Mouse (Mus musculus): ENCODE data around the gene Usp12. TPM values are rescaled to one million over a fixed set of nuclear protein-coding genes. Genes with fewer than 3 reads are reported as not detected.
"Not testable (repeated sequence)": the region's sequence is repeated elsewhere in the genome, so short reads cannot be mapped to it uniquely, and the experiment has no call there.

The Usp12 gene
- polyA plus RNA-seq, 1 experiment, result 26.5 TPM

DNA sequence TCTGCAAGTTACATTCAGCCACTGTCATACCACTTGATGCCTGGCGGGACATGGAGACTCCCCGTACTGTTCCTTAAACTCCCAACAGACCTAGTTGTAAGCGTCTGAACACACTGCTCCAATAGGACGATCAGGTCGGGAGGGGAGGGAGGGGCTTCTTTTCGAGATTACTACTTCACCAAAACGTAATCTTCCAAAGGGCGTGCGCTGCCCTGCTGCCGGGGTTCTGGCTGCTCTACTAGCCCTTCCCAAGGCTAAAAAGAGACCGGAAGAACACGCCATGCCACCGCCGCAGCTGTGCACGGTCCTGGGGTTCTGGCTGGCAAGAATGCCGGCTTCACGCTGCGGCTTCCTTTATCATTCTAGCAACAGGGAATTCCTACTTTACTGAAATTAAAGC lies 58.5 kb downstream of the Usp12 start:
- Histone ChIP-seq H3K27ac (ENCODE audit: insufficient read depth, low read length) (no peak overlapping the region), H3K4me3 (replicated peaks; ENCODE audit: insufficient read depth, low read depth, low read length) (no peak overlapping the region), H3K27me3 (ENCODE audit: control insufficient read depth, insufficient read depth, low read length) (no peaks in the 10 kb centered on the region), H3K4me1 (ENCODE audit: control insufficient read depth, insufficient read depth, low read length) (no peaks in the 10 kb centered on the region)
- no peak for DNase-seq
- TF ChIP-seq POLR2A (IDR thresholded peaks at IDR 0.05; ENCODE audit: borderline replicate concordance, insufficient read depth, low read length), result no peak
- TF ChIP-seq CTCF (IDR thresholded peaks at IDR 0.05; ENCODE audit: borderline replicate concordance, insufficient read depth, low read depth, low read length), result no peak
- 82% methylated on average over 18 of the region's 18 CpGs for WGBS

DNA sequence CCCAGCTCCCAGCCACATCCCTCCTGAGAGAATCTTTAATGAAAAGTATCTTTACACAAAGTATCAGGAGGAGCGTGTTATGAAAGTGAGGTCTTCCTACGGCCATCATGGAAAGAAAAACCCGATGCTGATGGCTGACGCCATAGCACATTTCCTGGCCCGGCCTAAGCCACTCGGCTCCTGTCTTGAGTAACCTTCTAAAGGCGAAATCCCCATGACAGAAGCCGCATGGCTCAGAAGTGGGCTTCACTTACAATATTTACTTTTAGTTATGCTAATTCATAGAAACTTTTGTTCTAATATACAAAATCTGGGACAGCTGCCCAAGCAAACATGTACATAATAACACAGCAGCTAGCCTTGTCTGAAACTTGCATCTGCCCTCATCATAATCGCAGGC lies 59.8 kb downstream of the Usp12 start:
- not testable (repeated sequence) for H3K27ac ChIP-seq (ENCODE audit: insufficient read depth, low read length); DNase-seq; H3K4me3 ChIP-seq (replicated peaks; ENCODE audit: insufficient read depth, low read depth, low read length); H3K4me1 ChIP-seq (ENCODE audit: control insufficient read depth, insufficient read depth, low read length); H3K27me3 ChIP-seq (ENCODE audit: control insufficient read depth, insufficient read depth, low read length)
- WGBS, result 75% methylated on average over 1 of the region's 9 CpGs

DNA sequence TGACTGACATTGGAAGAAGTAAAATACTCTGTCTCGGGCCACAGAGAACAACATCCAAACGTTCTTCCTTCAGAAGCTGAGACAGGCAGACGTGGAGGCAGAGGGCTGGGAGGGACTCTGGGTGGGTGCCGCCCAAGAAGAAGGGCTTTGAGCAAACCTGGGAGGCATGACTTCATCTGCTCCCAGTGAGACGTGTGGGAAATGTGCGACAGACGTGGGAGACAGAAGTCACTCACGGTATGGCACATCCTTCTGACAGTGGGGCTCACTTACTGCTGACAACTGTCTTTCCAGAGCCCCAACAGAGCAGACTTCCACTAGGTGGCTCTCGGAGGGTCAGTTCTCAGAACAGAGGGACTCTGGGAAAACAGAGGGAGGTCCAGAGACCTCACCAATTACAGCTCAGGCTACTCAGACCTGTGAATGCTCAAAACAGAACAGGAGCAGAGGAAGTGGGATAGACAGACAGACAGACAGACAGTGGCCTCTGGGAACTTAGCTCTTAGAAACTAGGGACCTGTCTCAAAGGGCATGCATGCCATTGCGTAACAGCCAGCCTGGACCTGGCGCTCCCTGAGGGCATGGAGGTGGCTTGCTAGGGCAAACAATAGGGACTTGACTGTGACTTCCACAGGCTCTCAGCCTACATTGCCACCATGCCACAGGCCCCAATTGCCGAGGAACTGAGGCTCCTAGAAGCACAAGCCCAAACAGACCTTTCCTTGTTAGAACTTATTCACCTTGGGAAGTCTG lies 60.7 kb downstream of the Usp12 start:
- H3K4me1 ChIP-seq (ENCODE audit: control insufficient read depth, insufficient read depth, low read length), result no peaks in the 10 kb centered on the region
- no peak for TF ChIP-seq CTCF (IDR thresholded peaks at IDR 0.05; ENCODE audit: borderline replicate concordance, insufficient read depth, low read depth, low read length)
- TF ChIP-seq POLR2A (IDR thresholded peaks at IDR 0.05; ENCODE audit: borderline replicate concordance, insufficient read depth, low read length), result no peak
- WGBS, result 64% methylated on average over 12 of the region's 12 CpGs
- H3K4me3 ChIP-seq (replicated peaks; ENCODE audit: insufficient read depth, low read depth, low read length), result no peak overlapping the region
- H3K27ac ChIP-seq (ENCODE audit: insufficient read depth, low read length), result no peak overlapping the region
- DNase-seq, result no peak
- H3K27me3 ChIP-seq (ENCODE audit: control insufficient read depth, insufficient read depth, low read length), result no peaks in the 10 kb centered on the region

- H3K27me3 ChIP-seq (ENCODE audit: control insufficient read depth, insufficient read depth, low read length), result no peaks in the 10 kb centered on the region
- no peaks in the 10 kb centered on the region for H3K4me1 ChIP-seq (ENCODE audit: control insufficient read depth, insufficient read depth, low read length)
- H3K27ac ChIP-seq (ENCODE audit: insufficient read depth, low read length), result no peak overlapping the region
- H3K4me3 ChIP-seq (replicated peaks; ENCODE audit: insufficient read depth, low read depth, low read length), result no peak overlapping the region
- DNase-seq, result no peak
- WGBS, result 86% methylated on average over 7 of the region's 7 CpGs
- TF ChIP-seq POLR2A (IDR thresholded peaks at IDR 0.05; ENCODE audit: borderline replicate concordance, insufficient read depth, low read length), result no peak
- no peak for TF ChIP-seq CTCF (IDR thresholded peaks at IDR 0.05; ENCODE audit: borderline replicate concordance, insufficient read depth, low read depth, low read length)
Observed at GRCm38 (mm10) chr5:146733372-146733771, 61.4 kb downstream of the Usp12 start.

- Histone ChIP-seq H3K4me1 (ENCODE audit: control insufficient read depth, insufficient read depth, low read length) (peaks cover 7% of the 10 kb centered on the region), H3K27ac (ENCODE audit: insufficient read depth, low read length) (no peak overlapping the region), H3K27me3 (ENCODE audit: control insufficient read depth, insufficient read depth, low read length) (no peaks in the 10 kb centered on the region), H3K4me3 (replicated peaks; ENCODE audit: insufficient read depth, low read depth, low read length) (no peak overlapping the region)
- no peak for TF ChIP-seq CTCF (IDR thresholded peaks at IDR 0.05; ENCODE audit: borderline replicate concordance, insufficient read depth, low read depth, low read length)
- WGBS, result 66% methylated on average over 4 of the region's 4 CpGs
- DNase-seq, result no peak
Observed at GRCm38 (mm10) chr5:146727006-146727405, 67.8 kb downstream of the Usp12 start.

- Histone ChIP-seq H3K4me3 (replicated peaks; ENCODE audit: insufficient read depth, low read depth, low read length) (no peak overlapping the region), H3K27ac (ENCODE audit: insufficient read depth, low read length) (no peak overlapping the region), H3K4me1 (ENCODE audit: control insufficient read depth, insufficient read depth, low read length) (peaks cover 12% of the 10 kb centered on the region), H3K27me3 (ENCODE audit: control insufficient read depth, insufficient read depth, low read length) (no peaks in the 10 kb centered on the region)
- TF ChIP-seq POLR2A (IDR thresholded peaks at IDR 0.05; ENCODE audit: borderline replicate concordance, insufficient read depth, low read length) (no peak), CTCF (IDR thresholded peaks at IDR 0.05; ENCODE audit: borderline replicate concordance, insufficient read depth, low read depth, low read length) (no peak)
- DNase-seq, result no peak
- 63% methylated on average over 3 of the region's 3 CpGs for WGBS
Observed at GRCm38 (mm10) chr5:146724956-146725355, 69.8 kb downstream of the Usp12 start.

DNA sequence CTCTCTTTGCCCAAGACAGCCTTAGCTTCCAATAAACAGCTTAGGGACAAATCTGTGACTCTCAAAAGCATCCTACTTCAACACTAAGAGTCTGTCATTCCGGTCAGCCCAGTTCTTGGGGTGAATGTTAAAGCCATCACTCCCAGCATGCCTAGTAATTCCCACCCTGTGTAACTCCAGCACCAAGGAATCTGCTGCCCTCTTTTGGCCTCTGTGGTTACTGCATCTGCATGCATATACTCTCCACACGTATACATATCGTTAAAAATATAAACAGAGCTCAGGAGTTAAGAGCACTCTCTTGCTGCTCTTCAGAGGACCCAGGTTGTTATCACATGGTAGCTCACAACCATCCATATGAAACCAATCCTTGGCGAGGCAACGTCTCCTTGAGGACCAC lies 71.4 kb downstream of the Usp12 start:
- Histone ChIP-seq H3K4me3 (replicated peaks; ENCODE audit: insufficient read depth, low read depth, low read length) (no peak overlapping the region), H3K4me1 (ENCODE audit: control insufficient read depth, insufficient read depth, low read length) (peaks cover 12% of the 10 kb centered on the region), H3K27me3 (ENCODE audit: control insufficient read depth, insufficient read depth, low read length) (no peaks in the 10 kb centered on the region), H3K27ac (ENCODE audit: insufficient read depth, low read length) (no peak overlapping the region)
- DNase-seq, result no peak
- TF ChIP-seq POLR2A (IDR thresholded peaks at IDR 0.05; ENCODE audit: borderline replicate concordance, insufficient read depth, low read length), result no peak
- peak; percentile 18; the same call in 1 of the 2 replicates for TF ChIP-seq CTCF (IDR thresholded peaks at IDR 0.05; ENCODE audit: borderline replicate concordance, insufficient read depth, low read depth, low read length)
- 96% methylated on average over 5 of the region's 5 CpGs for WGBS

- 14% methylated on average over 14 of the region's 14 CpGs for WGBS
- peak; percentile 73 to 86 for DNase-seq
Observed at GRCm38 (mm10) chr5:146722226-146722625, 72.6 kb downstream of the Usp12 start.

More at GRCm38 (mm10) chr5:146722226-146722625, 72.6 kb downstream of the Usp12 start:
- Histone ChIP-seq H3K4me3 (replicated peaks; ENCODE audit: insufficient read depth, low read depth, low read length) (no peak overlapping the region), H3K27me3 (ENCODE audit: control insufficient read depth, insufficient read depth, low read length) (no peaks in the 10 kb centered on the region), H3K4me1 (ENCODE audit: control insufficient read depth, insufficient read depth, low read length) (peaks cover 12% of the 10 kb centered on the region; the same call in 1 of the 2 replicates), H3K27ac (ENCODE audit: insufficient read depth, low read length) (peak overlapping the region; percentile 52)
- TF ChIP-seq POLR2A (IDR thresholded peaks at IDR 0.05; ENCODE audit: borderline replicate concordance, insufficient read depth, low read length) (no peak), CTCF (IDR thresholded peaks at IDR 0.05; ENCODE audit: borderline replicate concordance, insufficient read depth, low read depth, low read length) (no peak)
